Mouse (Mus musculus) heart, embryonic 16.5 days (tissue): ENCODE data around the gene Tmem229a. TPM values are rescaled to one million over a fixed set of nuclear protein-coding genes. Genes with fewer than 3 reads are reported as not detected.
A peak's percentile ranks its signal among the peaks of the same experiment; 100 is the strongest.

Source experiments
- ATAC-seq: fragments of 200-750 bp; cut with Nextera tagmentation; replicated peaks from 2 replicates; pipeline ENCODE4 v1.8.0; 2017; ENCODE audit warnings: moderate number of reproducible peaks; ENCODE audit not compliant: insufficient read depth, low FRiP score; ENCODE audit errors: extremely low read depth
- H3K27ac ChIP-seq: fragments of 300-500 bp; sonication (generic); 2 replicates; pipeline ENCODE4 v1.5.1; 2014; ENCODE audit warnings: mild to moderate bottlenecking, low read length, control low read depth, moderate library complexity
- H3K27me3 ChIP-seq: fragments of 300-500 bp; sonication (generic); 2 replicates; pipeline ENCODE4 v1.6.1; 2014; ENCODE audit warnings: low read length, mixed read lengths; ENCODE audit not compliant: control insufficient read depth, insufficient read depth
- H3K36me3 ChIP-seq: fragments of 300-500 bp; sonication (generic); 2 replicates; pipeline ENCODE4 v1.6.1; 2014; ENCODE audit not compliant: control insufficient read depth, insufficient read depth
- H3K4me1 ChIP-seq: fragments of 300-500 bp; sonication (generic); 2 replicates; pipeline ENCODE4 v1.6.1; 2014; ENCODE audit warnings: low read length, mixed read lengths; ENCODE audit not compliant: control insufficient read depth, insufficient read depth
- H3K4me2 ChIP-seq: fragments of 300-500 bp; sonication (generic); 2 replicates; pipeline ENCODE4 v1.6.1; 2014; ENCODE audit warnings: low read depth, mild to moderate bottlenecking, control low read depth, low read length
- H3K4me3 ChIP-seq: fragments of 300-500 bp; sonication (generic); 2 replicates; pipeline ENCODE4 v1.5.1; 2014; ENCODE audit warnings: mild to moderate bottlenecking, control low read depth, low read length
- H3K9ac ChIP-seq: fragments of 300-500 bp; sonication (generic); 2 replicates; pipeline ENCODE4 v1.6.1; 2014; ENCODE audit warnings: low read length, control low read depth
- H3K9me3 ChIP-seq: fragments of 300-500 bp; sonication (generic); replicated peaks from 2 replicates; pipeline ENCODE4 v1.6.1; 2016; ENCODE audit warnings: low read length; ENCODE audit not compliant: control insufficient read depth
- WGBS: fragments of 180-500 bp; shearing (Covaris S2); extraction: QIAGEN DNeasy Blood & Tissue Kit; methylation state at CpG from one replicate; pipeline ENCODE4 v1.1.7; 2014; 5-methylcytosine and 5-hydroxymethylcytosine counted together
- polyA plus RNA-seq: library from polyadenylated mRNA; unstranded; fragments of >200 nt; fragmentation: Nextera tagmentation; extraction: Ambion mirVana; gene quantifications from 2 replicates; pipeline ENCODE4 v1.2.1, GENCODE M21; 2015

Tmem229a gene
- polyA plus RNA-seq, 1 experiment from 2014 or later = 0.08 TPM

- 1% methylated on average over 91 of the region's 91 CpGs for WGBS
- Histone ChIP-seq H3K27ac (no peak overlapping the region), H3K9me3 (no peaks in the 10 kb centered on the region), H3K4me3 (peak overlapping the region; percentile 65), H3K4me1 (peaks cover 6% of the 10 kb centered on the region; the same call in 1 of the 2 replicates), H3K27me3 (peaks cover 19% of the 10 kb centered on the region), H3K36me3 (no peaks in the 10 kb centered on the region), H3K9ac (peak overlapping the region; percentile 63), H3K4me2 (peak overlapping the region; percentile 100)
- ATAC-seq = peak; percentile 69
These were observed 759 bp downstream of the Tmem229a start for GRCm38 (mm10) chr6:24955131-24955945.

DNA sequence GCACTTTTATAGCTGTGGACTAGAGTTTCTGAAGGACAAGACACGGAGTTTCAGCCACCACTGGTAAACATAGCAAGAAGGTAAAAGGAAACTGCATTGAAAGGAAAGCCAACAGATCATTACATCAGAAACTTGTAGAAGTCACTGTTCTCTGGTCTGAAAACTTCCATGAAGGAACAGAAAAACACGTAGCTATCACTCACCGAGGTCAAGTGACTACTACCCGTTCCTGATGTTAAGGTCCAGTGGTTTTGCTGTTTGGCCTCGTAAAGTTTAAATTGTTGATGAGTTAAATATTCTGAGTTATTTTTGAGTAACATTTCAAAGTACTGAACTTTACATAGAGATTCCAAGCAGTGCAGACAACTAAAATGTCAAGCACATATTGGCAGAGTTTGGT is 2.0 kb downstream of the Tmem229a start:
- Histone ChIP-seq H3K27ac (no peak overlapping the region), H3K9ac (no peak overlapping the region), H3K4me1 (peaks cover 6% of the 10 kb centered on the region; the same call in 1 of the 2 replicates), H3K4me3 (no peak overlapping the region), H3K9me3 (no peaks in the 10 kb centered on the region), H3K4me2 (no peak overlapping the region), H3K27me3 (peaks cover 19% of the 10 kb centered on the region), H3K36me3 (no peaks in the 10 kb centered on the region)
- ATAC-seq = no peak
- 78% methylated on average over 5 of the region's 5 CpGs for WGBS

DNA sequence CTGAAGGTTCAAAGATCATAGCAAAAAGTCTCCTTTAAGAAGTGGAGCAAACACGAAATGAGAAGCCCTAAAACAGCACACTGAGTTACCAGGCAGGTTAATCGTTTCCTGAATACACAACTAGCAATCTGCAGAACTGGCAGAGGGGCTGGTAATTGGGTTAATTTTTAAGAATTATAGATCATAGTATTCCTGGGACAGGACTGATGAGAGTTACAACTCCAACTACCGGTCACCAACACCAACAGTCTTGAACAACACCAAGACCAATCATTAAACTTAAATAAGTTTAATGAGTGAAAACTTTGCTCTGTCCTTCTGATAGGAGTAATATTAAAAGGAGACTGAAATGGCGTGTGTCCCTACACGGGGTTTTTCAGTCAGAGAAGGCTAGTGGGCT is 3.8 kb downstream of the Tmem229a start:
- no peaks in the 10 kb centered on the region for H3K36me3 ChIP-seq
- 83% methylated on average over 5 of the region's 5 CpGs for WGBS

GRCm38 (mm10) chr6:24950669-24951068 is 5.4 kb downstream of the Tmem229a start:
- H3K27ac ChIP-seq = no peak overlapping the region
- H3K27me3 ChIP-seq = peaks cover 17% of the 10 kb centered on the region
- peaks cover 6% of the 10 kb centered on the region; the same call in 1 of the 2 replicates for H3K4me1 ChIP-seq
- no peak overlapping the region for H3K9ac ChIP-seq
- WGBS = 75% methylated on average over 2 of the region's 2 CpGs
- no peak overlapping the region for H3K4me2 ChIP-seq
- H3K36me3 ChIP-seq = no peaks in the 10 kb centered on the region
- no peak for ATAC-seq
- no peaks in the 10 kb centered on the region for H3K9me3 ChIP-seq
- H3K4me3 ChIP-seq = no peak overlapping the region

More for the DNA sequence above, 3.8 kb downstream of the Tmem229a start:
- Histone ChIP-seq H3K4me2 (no peak overlapping the region), H3K9me3 (no peaks in the 10 kb centered on the region), H3K27me3 (peaks cover 19% of the 10 kb centered on the region), H3K27ac (no peak overlapping the region), H3K9ac (no peak overlapping the region), H3K4me1 (peaks cover 6% of the 10 kb centered on the region; the same call in 1 of the 2 replicates), H3K4me3 (no peak overlapping the region)
- no peak for ATAC-seq

GRCm38 (mm10) chr6:24925076-24925785 is 30.9 kb downstream of the Tmem229a start:
- Histone ChIP-seq H3K9ac (no peak overlapping the region), H3K27me3 (no peaks in the 10 kb centered on the region), H3K4me2 (no peak overlapping the region), H3K27ac (no peak overlapping the region), H3K4me1 (no peaks in the 10 kb centered on the region), H3K4me3 (no peak overlapping the region), H3K9me3 (no peaks in the 10 kb centered on the region), H3K36me3 (no peaks in the 10 kb centered on the region)
- WGBS = 85% methylated on average over 11 of the region's 11 CpGs
- no peak for ATAC-seq

GRCm38 (mm10) chr6:24913591-24913990 is 42.5 kb downstream of the Tmem229a start:
- Histone ChIP-seq H3K27me3 (no peaks in the 10 kb centered on the region), H3K4me3 (no peak overlapping the region), H3K4me1 (no peaks in the 10 kb centered on the region), H3K9ac (no peak overlapping the region), H3K4me2 (no peak overlapping the region), H3K36me3 (no peaks in the 10 kb centered on the region), H3K27ac (no peak overlapping the region), H3K9me3 (no peaks in the 10 kb centered on the region)
- WGBS = 82% methylated on average over 2 of the region's 2 CpGs
- ATAC-seq = no peak

GRCm38 (mm10) chr6:24910728-24911105 is 45.4 kb downstream of the Tmem229a start:
- no peaks in the 10 kb centered on the region for H3K9me3 ChIP-seq
- no peaks in the 10 kb centered on the region for H3K4me1 ChIP-seq
- H3K4me3 ChIP-seq = no peak overlapping the region
- no peak overlapping the region for H3K9ac ChIP-seq
- H3K27ac ChIP-seq = no peak overlapping the region
- no peaks in the 10 kb centered on the region for H3K27me3 ChIP-seq
- H3K36me3 ChIP-seq = no peaks in the 10 kb centered on the region
- no peak overlapping the region for H3K4me2 ChIP-seq
- no peak for ATAC-seq

DNA sequence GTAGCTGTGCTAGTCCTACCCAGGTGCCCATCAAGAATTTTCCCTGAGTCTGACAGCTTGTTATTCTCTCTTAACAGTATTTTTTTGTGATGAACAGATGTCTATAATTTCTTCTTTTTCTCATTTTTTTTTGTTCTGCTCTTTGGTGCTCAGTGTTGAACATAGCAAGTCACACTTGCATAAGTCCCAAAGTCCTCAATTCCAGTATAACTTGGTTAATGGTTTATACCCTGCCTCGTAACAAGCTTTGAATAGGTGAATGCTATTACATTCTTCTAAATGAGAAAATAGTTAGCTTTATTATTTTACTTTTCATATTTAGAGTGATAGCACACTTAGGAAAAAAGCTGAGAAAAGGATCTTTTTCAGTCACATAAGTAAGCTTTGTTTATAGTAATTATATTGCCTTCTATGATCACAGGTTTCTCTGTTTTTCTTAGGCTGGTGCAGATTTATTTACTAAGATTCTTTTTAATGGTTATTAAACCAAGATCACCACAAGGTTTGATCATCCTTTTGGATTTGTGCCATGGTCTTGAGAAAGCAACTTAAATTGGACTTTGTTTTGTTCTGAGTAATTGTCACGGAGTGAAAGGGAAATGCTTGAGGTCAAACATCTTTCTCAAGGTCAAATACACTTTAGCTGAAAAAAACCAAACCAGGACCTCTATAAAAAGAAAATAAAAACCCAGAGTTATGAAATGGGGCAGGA is 45.9 kb downstream of the Tmem229a start:
- Histone ChIP-seq H3K27me3 (no peaks in the 10 kb centered on the region), H3K27ac (no peak overlapping the region), H3K9me3 (no peaks in the 10 kb centered on the region), H3K36me3 (no peaks in the 10 kb centered on the region), H3K4me1 (no peaks in the 10 kb centered on the region), H3K4me2 (no peak overlapping the region), H3K9ac (no peak overlapping the region), H3K4me3 (no peak overlapping the region)
- no peak for ATAC-seq
- 53% methylated on average over 2 of the region's 2 CpGs for WGBS

DNA sequence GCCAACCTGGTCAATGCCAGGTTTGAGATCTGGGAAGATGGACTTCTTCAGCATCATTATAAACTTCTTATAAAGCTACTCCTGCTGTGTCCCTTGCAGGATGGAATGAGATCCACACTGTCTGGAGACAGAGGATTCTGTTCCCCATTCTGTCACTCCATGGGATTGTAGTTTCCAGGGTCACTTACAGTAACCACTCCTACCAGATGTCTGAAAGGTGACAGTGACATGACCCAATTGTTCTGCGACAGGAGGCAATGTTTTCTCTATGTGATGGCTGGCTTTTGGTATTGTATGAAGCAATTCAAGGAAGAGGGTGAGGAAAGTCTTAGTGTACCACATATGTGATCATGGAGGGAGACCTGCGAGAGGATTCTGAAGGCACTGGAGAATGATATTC is 48.3 kb downstream of the Tmem229a start:
- H3K36me3 ChIP-seq = no peaks in the 10 kb centered on the region
- H3K4me1 ChIP-seq = no peaks in the 10 kb centered on the region
- no peaks in the 10 kb centered on the region for H3K9me3 ChIP-seq
- no peaks in the 10 kb centered on the region for H3K27me3 ChIP-seq
- H3K4me2 ChIP-seq = no peak overlapping the region
- no peak overlapping the region for H3K27ac ChIP-seq
- no peak overlapping the region for H3K9ac ChIP-seq
- H3K4me3 ChIP-seq = no peak overlapping the region
- 51% methylated on average over 2 of the region's 2 CpGs for WGBS
- no peak for ATAC-seq
